Mouse (Mus musculus) midbrain, postnatal 0 days (tissue): ENCODE results near the gene Lnx2. TPM values are rescaled to one million over a fixed set of nuclear protein-coding genes. Genes with fewer than 3 reads are reported as not detected.

ENCODE experiments used
- ATAC-seq: fragments of 200-750 bp; cut with Nextera tagmentation; 2 replicates; pipeline ENCODE4 v1.8.0; 2017; ENCODE audit warnings: moderate number of reproducible peaks, mild to moderate bottlenecking, moderate TSS enrichment, moderate library complexity; ENCODE audit not compliant: low FRiP score
- DNase-seq: peaks from one replicate; pipeline ENCODE4 v3.0.0-alpha.2; 2015; ENCODE audit warnings: low spot score
- H3K27ac ChIP-seq: fragments of 300-500 bp; sonication (generic); 2 replicates; pipeline ENCODE4 v1.5.1; 2014; ENCODE audit warnings: low read depth, mild to moderate bottlenecking, low read length, mixed read lengths
- H3K27me3 ChIP-seq: fragments of 300-500 bp; sonication (generic); 2 replicates; pipeline ENCODE4 v1.6.1; 2014; ENCODE audit warnings: low read length, control low read depth, mixed read lengths; ENCODE audit not compliant: insufficient read depth
- H3K36me3 ChIP-seq: fragments of 300-500 bp; sonication (generic); 2 replicates; pipeline ENCODE4 v1.6.1; 2014; ENCODE audit warnings: low read length, control low read depth, mixed read lengths; ENCODE audit not compliant: insufficient read depth
- H3K4me1 ChIP-seq: fragments of 300-500 bp; sonication (generic); 2 replicates; pipeline ENCODE4 v1.6.1; 2014; ENCODE audit warnings: mild to moderate bottlenecking, control low read depth, antibody characterized with exemption, low read length, mixed read lengths; ENCODE audit not compliant: insufficient read depth
- H3K4me2 ChIP-seq: fragments of 300-500 bp; sonication (generic); 2 replicates; pipeline ENCODE4 v1.6.1; 2014; ENCODE audit warnings: low read depth, mild to moderate bottlenecking, low read length, mixed read lengths; ENCODE audit not compliant: poor library complexity, severe bottlenecking
- H3K4me3 ChIP-seq: fragments of 300-500 bp; sonication (generic); 2 replicates; pipeline ENCODE4 v1.5.1; 2014; ENCODE audit warnings: low read depth, mild to moderate bottlenecking, low read length, moderate library complexity
- H3K9ac ChIP-seq: fragments of 300-500 bp; sonication (generic); replicated peaks from 2 replicates; pipeline ENCODE4 v1.6.1; 2014; ENCODE audit warnings: mild to moderate bottlenecking, low read length, moderate library complexity, mixed read lengths; ENCODE audit not compliant: poor library complexity, severe bottlenecking
- H3K9me3 ChIP-seq: fragments of 300-500 bp; sonication (generic); 2 replicates; pipeline ENCODE4 v1.6.1; 2016; ENCODE audit warnings: low read length, control low read depth
- CTCF ChIP-seq: IDR thresholded peaks from 2 replicates; pipeline ENCODE4 v1.5.1; 2016; ENCODE audit warnings: antibody characterized with exemption, mild to moderate bottlenecking
- WGBS: fragments of 180-500 bp; shearing (Covaris S2); extraction: QIAGEN DNeasy Blood & Tissue Kit; methylation state at CpG from one replicate; pipeline ENCODE4 v1.1.7; 2014; 5-methylcytosine and 5-hydroxymethylcytosine counted together
- polyA plus RNA-seq: library from polyadenylated mRNA; unstranded; fragments of >200 nt; fragmentation: Nextera tagmentation; extraction: Ambion mirVana; gene quantifications from 2 replicates; pipeline ENCODE4 v1.2.1, GENCODE M21; 2015
- total RNA-seq: library from RNA; depleted of rRNA; stranded (reverse); fragments of >200 nt; gene quantifications from 2 replicates; pipeline ENCODE4 v1.2.3, GENCODE M21; 2014

Gene Lnx2
- total and polyA plus RNA-seq, 2 experiments from 2014 or later, result 2.9 to 5.6 TPM

DNA sequence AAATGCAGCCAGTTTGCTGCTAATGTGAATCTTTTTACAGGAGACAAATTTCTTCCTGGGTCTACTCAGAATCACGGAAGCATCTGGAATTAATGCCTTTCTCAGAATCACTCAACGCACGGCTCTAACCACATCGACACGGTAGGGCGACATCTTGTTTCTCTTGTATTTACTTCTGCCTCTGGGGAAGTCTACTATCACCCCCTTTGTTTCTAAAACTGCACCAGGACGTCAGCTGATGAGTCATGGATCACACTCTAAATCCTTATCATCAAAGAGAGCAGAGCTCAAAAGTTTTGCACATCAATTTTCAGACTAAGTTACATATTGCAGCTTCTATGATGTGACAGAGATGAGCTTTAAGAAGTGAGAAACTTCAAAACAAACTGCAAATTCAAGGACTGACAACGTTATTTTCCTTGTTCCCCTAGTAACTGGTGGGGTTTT is 13.1 kb downstream of the Lnx2 start:
- TF ChIP-seq CTCF, result no peak
- Histone ChIP-seq H3K9ac (no peak overlapping the region), H3K4me1 (no peaks in the 10 kb centered on the region), H3K4me2 (no peak overlapping the region), H3K9me3 (no peaks in the 10 kb centered on the region), H3K27me3 (no peaks in the 10 kb centered on the region), H3K4me3 (no peak overlapping the region), H3K36me3 (no peaks in the 10 kb centered on the region), H3K27ac (no peak overlapping the region)
- ATAC-seq (no peak), DNase-seq (no peak)
- 74% methylated on average over 8 of the region's 8 CpGs for WGBS

DNA sequence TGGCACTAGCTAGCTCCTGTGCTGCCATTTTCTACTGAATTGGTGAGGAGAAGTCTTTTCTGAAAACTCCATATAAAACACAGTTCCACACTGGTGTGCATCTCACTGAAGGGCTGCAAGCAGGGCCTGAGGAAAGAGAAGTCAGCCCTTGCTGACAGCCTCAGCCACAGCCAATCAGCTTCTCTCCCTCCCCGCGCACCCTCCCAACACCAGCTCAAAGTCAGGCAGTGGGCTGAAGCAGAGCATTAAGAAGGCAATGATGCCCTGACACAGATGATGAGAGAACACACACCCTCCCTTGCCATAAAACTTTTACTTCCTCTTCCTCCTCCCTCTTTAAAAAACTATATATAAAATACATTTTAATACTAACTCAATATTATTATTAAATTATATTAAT is 16.4 kb downstream of the Lnx2 start:
- no peaks in the 10 kb centered on the region for H3K27me3 ChIP-seq
- H3K9ac ChIP-seq, result no peak overlapping the region
- TF ChIP-seq CTCF, result no peak
- 67% methylated on average over 2 of the region's 2 CpGs for WGBS
- no peak for DNase-seq
- no peak for ATAC-seq
- H3K4me3 ChIP-seq, result no peak overlapping the region
- H3K36me3 ChIP-seq, result no peaks in the 10 kb centered on the region
- no peak overlapping the region for H3K27ac ChIP-seq
- H3K9me3 ChIP-seq, result no peaks in the 10 kb centered on the region
- peaks cover under 1% of the 10 kb centered on the region; the same call in 1 of the 2 replicates for H3K4me1 ChIP-seq
- no peak overlapping the region for H3K4me2 ChIP-seq

DNA sequence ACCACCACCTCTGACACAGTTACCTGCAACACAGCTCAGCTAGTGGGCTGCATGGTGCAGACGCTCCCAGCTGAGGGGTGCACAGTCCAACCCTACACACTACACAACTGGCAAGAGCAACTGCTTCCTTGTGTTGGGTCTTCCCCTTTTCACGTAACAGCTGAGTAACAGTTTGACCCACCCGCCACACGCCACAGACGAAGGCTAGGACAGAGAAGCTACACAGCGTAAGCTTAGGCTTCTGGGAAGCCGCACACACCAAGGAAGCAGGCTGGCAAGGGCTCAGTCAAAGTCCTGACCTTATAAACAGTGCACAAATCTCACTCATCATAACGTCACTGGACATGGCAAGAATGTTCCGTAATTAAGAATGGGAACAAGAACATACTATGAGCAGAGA is 17.1 kb downstream of the Lnx2 start:
- Histone ChIP-seq H3K4me3 (no peak overlapping the region), H3K4me2 (no peak overlapping the region), H3K27me3 (no peaks in the 10 kb centered on the region), H3K36me3 (no peaks in the 10 kb centered on the region), H3K27ac (no peak overlapping the region), H3K9me3 (no peaks in the 10 kb centered on the region), H3K9ac (no peak overlapping the region), H3K4me1 (peaks cover 4% of the 10 kb centered on the region; the same call in 1 of the 2 replicates)
- WGBS, result 90% methylated on average over 9 of the region's 9 CpGs
- TF ChIP-seq CTCF, result no peak
- DNase-seq, result no peak
- ATAC-seq, result no peak

DNA sequence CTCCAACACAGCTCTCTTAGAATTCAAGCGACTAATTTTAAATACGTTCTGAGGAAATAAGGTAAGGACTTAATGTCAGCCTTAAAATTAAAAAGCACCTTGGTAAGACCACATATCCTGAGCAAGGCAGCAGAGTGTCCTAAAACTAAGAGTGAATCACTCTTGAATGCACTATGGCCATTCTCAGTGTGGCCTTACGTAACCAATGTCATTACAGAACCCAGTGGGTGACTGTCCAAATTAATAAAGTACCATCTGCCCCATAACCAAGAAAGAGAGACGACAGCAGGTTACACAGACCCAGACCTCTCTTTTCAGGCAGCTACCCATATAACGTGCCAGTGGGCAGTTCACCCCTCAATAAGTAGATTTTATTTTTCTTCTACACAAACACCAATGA is 17.7 kb downstream of the Lnx2 start:
- TF ChIP-seq CTCF, result no peak
- WGBS, result 88% methylated on average over 5 of the region's 5 CpGs

DNA sequence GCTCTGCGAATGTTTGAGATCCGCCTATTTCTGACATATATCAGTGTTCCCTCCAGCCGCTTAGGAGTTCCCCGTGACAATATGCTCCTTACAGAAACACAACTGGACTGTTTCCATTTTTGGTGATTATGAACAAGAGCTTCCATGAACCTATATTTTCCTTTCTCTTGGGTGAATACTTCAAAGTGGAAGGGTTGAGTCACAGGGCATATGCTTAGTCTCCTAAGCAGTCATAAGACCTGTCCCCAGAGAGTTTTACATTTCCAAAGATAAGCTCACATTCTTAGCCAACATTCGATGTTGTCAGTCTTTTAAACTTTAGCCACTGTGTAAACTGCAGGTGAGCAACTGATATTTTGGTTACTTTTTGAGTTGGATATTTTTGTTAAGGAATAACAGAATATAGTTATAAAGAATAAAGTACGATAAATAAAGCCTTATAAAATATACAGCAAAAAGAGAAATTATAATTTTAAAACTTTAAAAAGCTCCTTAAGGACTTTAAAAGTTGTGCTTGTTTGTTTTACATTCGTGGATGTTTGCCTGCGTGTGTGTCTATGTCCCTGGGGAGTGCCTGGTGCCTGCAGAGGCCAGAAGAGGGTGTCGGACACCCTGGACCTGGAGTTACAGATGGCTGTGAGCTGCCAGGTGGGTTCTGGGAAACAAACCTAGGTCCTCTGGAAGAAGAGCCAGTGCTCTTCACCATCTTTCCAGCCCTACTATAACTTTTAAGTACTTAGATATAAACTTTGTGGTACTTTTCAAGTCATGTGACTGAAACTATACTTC is 18.6 kb downstream of the Lnx2 start:
- Histone ChIP-seq H3K4me2 (no peak overlapping the region), H3K27me3 (no peaks in the 10 kb centered on the region), H3K9ac (no peak overlapping the region), H3K27ac (no peak overlapping the region), H3K4me3 (no peak overlapping the region), H3K36me3 (no peaks in the 10 kb centered on the region), H3K4me1 (peaks cover 4% of the 10 kb centered on the region; the same call in 1 of the 2 replicates), H3K9me3 (no peaks in the 10 kb centered on the region)
- WGBS, result 91% methylated on average over 9 of the region's 9 CpGs
- TF ChIP-seq CTCF, result no peak
- ATAC-seq, result no peak
- no peak for DNase-seq

More for the DNA sequence above, 17.7 kb downstream of the Lnx2 start:
- peak; percentile 45 for DNase-seq
- no peaks in the 10 kb centered on the region for H3K9me3 ChIP-seq
- peaks cover 4% of the 10 kb centered on the region; the same call in 1 of the 2 replicates for H3K4me1 ChIP-seq
- no peaks in the 10 kb centered on the region for H3K36me3 ChIP-seq
- H3K9ac ChIP-seq, result no peak overlapping the region
- H3K27me3 ChIP-seq, result no peaks in the 10 kb centered on the region
- no peak overlapping the region for H3K4me2 ChIP-seq
- no peak for ATAC-seq
- H3K4me3 ChIP-seq, result no peak overlapping the region
- H3K27ac ChIP-seq, result no peak overlapping the region

DNA sequence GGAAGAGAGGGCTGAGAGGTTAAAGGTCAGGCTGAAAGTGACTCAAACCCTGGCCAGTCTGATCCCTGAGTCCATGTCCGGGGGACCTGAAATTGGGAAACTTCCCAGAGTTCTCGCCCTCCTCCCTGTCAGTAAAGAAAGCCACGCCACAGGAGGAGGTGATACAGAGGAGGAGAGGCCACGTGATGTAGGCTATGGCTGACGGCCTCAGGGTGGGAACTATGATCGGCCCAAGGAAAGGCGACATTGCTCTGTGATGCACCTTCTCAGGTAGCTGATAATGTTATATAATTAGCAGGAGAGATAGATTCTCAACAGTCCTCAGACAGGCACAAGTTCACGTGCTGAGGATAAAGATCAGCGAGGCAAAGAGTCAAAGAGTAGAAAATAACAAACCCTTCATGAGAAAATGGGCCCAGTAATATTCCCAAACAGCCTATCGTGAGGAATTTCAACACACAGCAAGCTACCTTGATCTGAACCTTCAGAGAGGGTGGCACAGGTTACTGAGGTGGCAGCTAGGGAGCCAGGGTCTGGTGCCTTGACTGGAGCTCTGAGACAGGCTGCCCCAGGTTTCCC is 19.6 kb downstream of the Lnx2 start:
- Histone ChIP-seq H3K9me3 (no peaks in the 10 kb centered on the region), H3K4me3 (no peak overlapping the region), H3K36me3 (no peaks in the 10 kb centered on the region), H3K27me3 (no peaks in the 10 kb centered on the region), H3K9ac (no peak overlapping the region), H3K4me1 (peaks cover 4% of the 10 kb centered on the region; the same call in 1 of the 2 replicates), H3K27ac (no peak overlapping the region), H3K4me2 (no peak overlapping the region)
- 88% methylated on average over 10 of the region's 10 CpGs for WGBS
- DNase-seq (no peak), ATAC-seq (no peak)
- no peak for TF ChIP-seq CTCF
